In the genomic region with DNA sequence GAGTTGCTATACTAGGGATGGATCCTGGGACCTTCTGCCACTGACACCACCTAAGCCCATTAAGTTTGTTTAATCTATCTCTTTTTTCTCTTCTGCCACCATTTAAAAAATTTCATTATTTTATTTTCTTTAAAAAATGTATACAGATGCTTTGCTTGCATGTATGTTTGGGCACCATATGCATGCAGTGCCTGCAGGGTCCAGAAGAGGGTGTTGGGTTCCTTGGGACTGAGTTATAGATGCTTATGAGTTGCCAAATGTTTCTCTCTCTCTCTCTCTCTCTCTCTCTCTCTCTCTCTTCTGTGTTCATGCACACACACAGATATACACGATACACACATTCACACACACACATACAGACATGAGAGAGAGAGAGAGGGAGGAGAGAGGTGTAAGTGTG, we compare ENCODE assay signal across 27 mouse cellular contexts. TPM values are rescaled to one million over a fixed set of nuclear protein-coding genes. Genes with fewer than 3 reads are reported as not detected.
A peak's percentile ranks its signal among the peaks of the same experiment; 100 is the strongest.
DNase-seq lines count a peak whose midpoint lies in the region; ATAC-seq and TF ChIP-seq lines count a peak whose summit lies in the region.
"Had no signal": no experiment of that assay in that cellular context is flagged by ENCODE, and none has a peak within 500 bp of the region (broad histone marks: within the 10 kb centered on the region; RNA-seq: fewer than 3 reads in every experiment).

No protein-coding gene starts in this region.

- H3K4me2 ChIP-seq in intestine, postnatal 0 days (replicated peaks; ENCODE audit: low read depth): no peak overlapping the region
- H3K4me2 ChIP-seq in intestine, embryonic 15.5 days (replicated peaks): no peak overlapping the region
- H3K4me2 ChIP-seq in lung, postnatal 0 days (replicated peaks; ENCODE audit: low read depth, low read length): no peak overlapping the region
- H3K4me2 ChIP-seq in stomach, postnatal 0 days (replicated peaks; ENCODE audit: low read depth): no peak overlapping the region
- H3K4me2 ChIP-seq: forebrain, embryonic 12.5 days; kidney, embryonic 15.5 days; limb, embryonic 13.5 days; lung, embryonic 15.5 days; midbrain, embryonic 13.5 days had no signal

- H3K9me3 ChIP-seq in intestine, postnatal 0 days (ENCODE audit: control insufficient read depth): no peaks in the 10 kb centered on the region
- no peaks in the 10 kb centered on the region for H3K9me3 ChIP-seq in intestine, embryonic 15.5 days
- no peaks in the 10 kb centered on the region for H3K9me3 ChIP-seq in lung, postnatal 0 days (ENCODE audit: low read length)
- H3K9me3 ChIP-seq in stomach, postnatal 0 days (ENCODE audit: control insufficient read depth, low read length): no peaks in the 10 kb centered on the region
- H3K9me3 ChIP-seq in forebrain, embryonic 10.5 days: no peaks in the 10 kb centered on the region
- H3K9me3 ChIP-seq: forebrain, embryonic 12.5 days; kidney, embryonic 15.5 days; limb, embryonic 13.5 days; lung, embryonic 15.5 days; midbrain, embryonic 13.5 days had no signal

- no peak for TF ChIP-seq EP300 in lung, postnatal 0 days (IDR thresholded peaks at IDR 0.05)
- no peak for TF ChIP-seq EP300 in stomach, postnatal 0 days (optimal IDR thresholded peaks at IDR 0.05)

- H3K27ac ChIP-seq in intestine, postnatal 0 days (ENCODE audit: low read depth, low read length): no peak overlapping the region
- H3K27ac ChIP-seq in intestine, embryonic 15.5 days: no peak overlapping the region
- H3K27ac ChIP-seq in lung, postnatal 0 days (ENCODE audit: low read length): no peak overlapping the region
- H3K27ac ChIP-seq in stomach, postnatal 0 days (replicated peaks): no peak overlapping the region
- no peak overlapping the region for H3K27ac ChIP-seq in forebrain, embryonic 10.5 days
- H3K27ac ChIP-seq: forebrain, embryonic 12.5 days; kidney, embryonic 15.5 days; limb, embryonic 13.5 days; lung, embryonic 15.5 days; midbrain, embryonic 13.5 days had no signal

- no peaks in the 10 kb centered on the region for H3K27me3 ChIP-seq in intestine, postnatal 0 days (replicated peaks; ENCODE audit: control insufficient read depth, insufficient read depth, low read length)
- no peaks in the 10 kb centered on the region for H3K27me3 ChIP-seq in intestine, embryonic 15.5 days (replicated peaks)
- H3K27me3 ChIP-seq in lung, postnatal 0 days (replicated peaks; ENCODE audit: insufficient read depth, low read length): no peaks in the 10 kb centered on the region
- no peaks in the 10 kb centered on the region for H3K27me3 ChIP-seq in stomach, postnatal 0 days (ENCODE audit: control insufficient read depth, insufficient read depth, low read length)
- H3K27me3 ChIP-seq in forebrain, embryonic 10.5 days (ENCODE audit: poor library complexity, severe bottlenecking): no peaks in the 10 kb centered on the region
- H3K27me3 ChIP-seq: forebrain, embryonic 12.5 days; kidney, embryonic 15.5 days; limb, embryonic 13.5 days; lung, embryonic 15.5 days; midbrain, embryonic 13.5 days; Patski had no signal

- DNase-seq in lung, postnatal 36 days: peak; percentile 10
- DNase-seq in lung, postnatal 0 days (ENCODE audit: low spot score): no peak
- DNase-seq in stomach, postnatal 0 days (ENCODE audit: low spot score): no peak
- no peak for DNase-seq in layer of hippocampus, postnatal 14 days (ENCODE audit: low spot score in 2 of 2)
- no peak for DNase-seq in forebrain, embryonic 10.5 days (ENCODE audit: extremely low spot score, low spot score)
- DNase-seq: adrenal gland, postnatal 10 days; cerebellum, adult 11-12 months; cerebellum, postnatal 25 days; layer of hippocampus, postnatal 36 days; retina, postnatal 1 day; right cerebral cortex, postnatal 4 days had no signal

- no peak overlapping the region for H3K4me3 ChIP-seq in intestine, postnatal 0 days (ENCODE audit: low read depth, low read length)
- no peak overlapping the region for H3K4me3 ChIP-seq in intestine, embryonic 15.5 days (replicated peaks)
- H3K4me3 ChIP-seq in lung, postnatal 0 days (ENCODE audit: low read depth, low read length): no peak overlapping the region
- no peak overlapping the region for H3K4me3 ChIP-seq in stomach, postnatal 0 days (ENCODE audit: low read depth, low read length)
- H3K4me3 ChIP-seq in forebrain, embryonic 10.5 days: no peak overlapping the region
- H3K4me3 ChIP-seq: forebrain, embryonic 12.5 days; kidney, embryonic 15.5 days; limb, embryonic 13.5 days; lung, embryonic 15.5 days; midbrain, embryonic 13.5 days had no signal

- H3K36me3 ChIP-seq in intestine, postnatal 0 days (ENCODE audit: control insufficient read depth, insufficient read depth): no peaks in the 10 kb centered on the region
- H3K36me3 ChIP-seq in intestine, embryonic 15.5 days: no peaks in the 10 kb centered on the region
- no peaks in the 10 kb centered on the region for H3K36me3 ChIP-seq in lung, postnatal 0 days (ENCODE audit: insufficient read depth, low read length)
- no peaks in the 10 kb centered on the region for H3K36me3 ChIP-seq in stomach, postnatal 0 days (ENCODE audit: control insufficient read depth, insufficient read depth, low read length)
- H3K36me3 ChIP-seq in forebrain, embryonic 10.5 days (replicated peaks): no peaks in the 10 kb centered on the region
- H3K36me3 ChIP-seq: forebrain, embryonic 12.5 days; lung, embryonic 15.5 days; midbrain, embryonic 13.5 days had no signal

- no peak overlapping the region for H3K9ac ChIP-seq in intestine, postnatal 0 days (ENCODE audit: low read depth, low read length)
- no peak overlapping the region for H3K9ac ChIP-seq in intestine, embryonic 15.5 days
- no peak overlapping the region for H3K9ac ChIP-seq in lung, postnatal 0 days (replicated peaks; ENCODE audit: low read depth)
- no peak overlapping the region for H3K9ac ChIP-seq in stomach, postnatal 0 days (ENCODE audit: low read length)
- H3K9ac ChIP-seq: forebrain, embryonic 12.5 days; kidney, embryonic 15.5 days; limb, embryonic 13.5 days; lung, embryonic 15.5 days; midbrain, embryonic 13.5 days had no signal

- no peak for ATAC-seq in intestine, postnatal 0 days
- no peak for ATAC-seq in intestine, embryonic 15.5 days
- ATAC-seq in lung, postnatal 0 days: no peak
- peak; percentile 50 for ATAC-seq in common myeloid progenitor, adult 5-6 weeks (replicated peaks; ENCODE audit: low read depth, poor library complexity, severe bottlenecking)
- no peak for ATAC-seq in stomach, postnatal 0 days (ENCODE audit: low FRiP score, low TSS enrichment)
- ATAC-seq: activated CD4-positive, CD25-positive, alpha-beta regulatory T cell, adult 4 months; midbrain, embryonic 13.5 days; Patski had no signal

- H3K4me1 ChIP-seq in intestine, postnatal 0 days (replicated peaks; ENCODE audit: control insufficient read depth, insufficient read depth, low read length): 0 out of 2 replicates have a peak, but pooled peaks cover 2% of the 10 kb centered on the region
- H3K4me1 ChIP-seq in intestine, embryonic 15.5 days (replicated peaks): no peaks in the 10 kb centered on the region
- no peaks in the 10 kb centered on the region for H3K4me1 ChIP-seq in lung, postnatal 0 days (ENCODE audit: insufficient read depth, low read depth, low read length)
- H3K4me1 ChIP-seq in stomach, postnatal 0 days (replicated peaks; ENCODE audit: control insufficient read depth, insufficient read depth): no peaks in the 10 kb centered on the region
- no peaks in the 10 kb centered on the region for H3K4me1 ChIP-seq in forebrain, embryonic 10.5 days
- H3K4me1 ChIP-seq: kidney, embryonic 15.5 days; limb, embryonic 13.5 days; lung, embryonic 15.5 days; midbrain, embryonic 13.5 days had no signal

- 92% methylated on average over 1 of the region's 1 CpGs for WGBS in intestine, postnatal 0 days
- 92% methylated on average over 1 of the region's 1 CpGs for WGBS in intestine, embryonic 15.5 days
- WGBS in lung, postnatal 0 days: 83% methylated on average over 1 of the region's 1 CpGs
- WGBS in stomach, postnatal 0 days: 94% methylated on average over 1 of the region's 1 CpGs
- 89% methylated on average over 1 of the region's 1 CpGs for WGBS in forebrain, embryonic 10.5 days

- TF ChIP-seq CTCF in intestine, postnatal 0 days (IDR thresholded peaks at IDR 0.05; ENCODE audit: low read depth): 0 out of 2 replicates have a peak, but pooled peaks have one; percentile 10
- TF ChIP-seq CTCF in lung, postnatal 0 days (IDR thresholded peaks at IDR 0.05): no peak
- peak; percentile 41 for TF ChIP-seq CTCF in stomach, postnatal 0 days (IDR thresholded peaks at IDR 0.05; ENCODE audit: low read depth)

RNA-seq across cellular contexts. Expression of a gene that starts 20.3 kb away (rescaled TPM):
- polyA plus RNA-seq in intestine, postnatal 0 days (2015; fragmentation: Nextera tagmentation; extraction: Ambion mirVana): 5.0 and 5.9 TPM in 2 replicates
- polyA plus RNA-seq in intestine, embryonic 15.5 days (2015; fragmentation: Nextera tagmentation; extraction: Ambion mirVana): 8.4 and 11.9 TPM in 2 replicates
- 2.4 and 3.0 TPM in 2 replicates for polyA plus RNA-seq in lung, postnatal 0 days (2015; fragmentation: Nextera tagmentation; extraction: Ambion mirVana)
- 31.7 and 35.2 TPM in 2 replicates for total RNA-seq in common myeloid progenitor, adult 5-6 weeks (2017)
- polyA plus RNA-seq in stomach, postnatal 0 days (2015; fragmentation: Nextera tagmentation; extraction: Ambion mirVana): 3.6 and 4.7 TPM in 2 replicates
- 1 to 10 TPM; 7.9 to 8.0 TPM for total RNA-seq in layer of hippocampus, postnatal 14 days (2021)
- polyA plus RNA-seq in forebrain, embryonic 10.5 days (2016; fragmentation: Nextera tagmentation; extraction: Ambion mirVana): 6.2 and 6.7 TPM in 2 replicates

RNA-seq across cellular contexts. Expression of a gene that starts 32.5 kb away (rescaled TPM):
- polyA plus RNA-seq in intestine, postnatal 0 days (2015; fragmentation: Nextera tagmentation; extraction: Ambion mirVana): not detected in 2 replicates
- 0.09 TPM in 1 of 2 replicates, not detected in the other for polyA plus RNA-seq in intestine, embryonic 15.5 days (2015; fragmentation: Nextera tagmentation; extraction: Ambion mirVana)
- polyA plus RNA-seq in lung, postnatal 0 days (2015; fragmentation: Nextera tagmentation; extraction: Ambion mirVana): not detected in 2 replicates
- not detected in 2 replicates for total RNA-seq in common myeloid progenitor, adult 5-6 weeks (2017)
- not detected in 2 replicates for polyA plus RNA-seq in stomach, postnatal 0 days (2015; fragmentation: Nextera tagmentation; extraction: Ambion mirVana)
- total RNA-seq in layer of hippocampus, postnatal 14 days (2021): 10 to 100 TPM; 10.3 to 12.4 TPM
- polyA plus RNA-seq in forebrain, embryonic 10.5 days (2016; fragmentation: Nextera tagmentation; extraction: Ambion mirVana): 0.09 TPM in 1 of 2 replicates, not detected in the other
- total RNA-seq: adrenal gland, postnatal 10 days; gastrocnemius, adult 8-10 months; granulocyte monocyte progenitor cell, adult 5-6 weeks; hematopoietic stem cell, adult 5-6 weeks had no signal
- polyA plus RNA-seq: activated CD4-positive, CD25-positive, alpha-beta regulatory T cell, adult 4 months; heart, embryonic 14.5 days; large intestine, adult 2 months; limb, embryonic 13.5 days; lung, embryonic 15.5 days; Patski; thymus, postnatal 0 days had no signal

RNA-seq across cellular contexts. Expression of a gene that starts 58.2 kb away (rescaled TPM):
- polyA plus RNA-seq in intestine, postnatal 0 days (2015; fragmentation: Nextera tagmentation; extraction: Ambion mirVana): 20.0 and 20.6 TPM in 2 replicates
- polyA plus RNA-seq in intestine, embryonic 15.5 days (2015; fragmentation: Nextera tagmentation; extraction: Ambion mirVana): 19.6 and 20.6 TPM in 2 replicates
- polyA plus RNA-seq in lung, postnatal 0 days (2015; fragmentation: Nextera tagmentation; extraction: Ambion mirVana): 29.0 and 31.6 TPM in 2 replicates
- 8.8 and 13.7 TPM in 2 replicates for total RNA-seq in common myeloid progenitor, adult 5-6 weeks (2017)
- 23.6 and 24.5 TPM in 2 replicates for polyA plus RNA-seq in stomach, postnatal 0 days (2015; fragmentation: Nextera tagmentation; extraction: Ambion mirVana)
- total RNA-seq in layer of hippocampus, postnatal 14 days (2021): 10 to 100 TPM; 38.8 to 39.6 TPM
- 10.7 and 11.7 TPM in 2 replicates for polyA plus RNA-seq in forebrain, embryonic 10.5 days (2016; fragmentation: Nextera tagmentation; extraction: Ambion mirVana)
